Mouse (Mus musculus): ENCODE results near the gene Pqlc2. TPM values are rescaled to one million over a fixed set of nuclear protein-coding genes. Genes with fewer than 3 reads are reported as not detected.

Gene Pqlc2
- polyA plus RNA-seq, 1 experiment from 2014 or later = 14.3 TPM

Small RNAs within 50 kb of the gene (microRNA-seq; reads per million reads assigned to microRNA genes)
- 3.0 reads per million, percentile 7 among the genes with 10 or more reads in this experiment for gene Gm24245
- 0.70 reads per million for gene Gm25732

Other genes starting within 250 kb of the Pqlc2 start
- 0.18 and 0.27 TPM in 2 replicates for gene Htr6, start 235.1 kb downstream of the Pqlc2 start, polyA plus RNA-seq (2015; fragmentation: Nextera tagmentation; extraction: Ambion mirVana)
- 40.8 and 45.3 TPM in 2 replicates for gene Nbl1, start 217.7 kb downstream of the Pqlc2 start, polyA plus RNA-seq (2015; fragmentation: Nextera tagmentation; extraction: Ambion mirVana)
- 424 and 441 TPM in 2 replicates for gene Minos1, start 179.6 kb downstream of the Pqlc2 start, polyA plus RNA-seq (2015; fragmentation: Nextera tagmentation; extraction: Ambion mirVana)
- 340 and 343 TPM in 2 replicates for gene Capzb, start 117.8 kb downstream of the Pqlc2 start, polyA plus RNA-seq (2015; fragmentation: Nextera tagmentation; extraction: Ambion mirVana)
- gene Akr7a5, start within 50 bp of the Pqlc2 start, polyA plus RNA-seq (2015; fragmentation: Nextera tagmentation; extraction: Ambion mirVana) = 58.7 and 60.0 TPM in 2 replicates
- gene Mrto4, start 41.9 kb upstream of the Pqlc2 start, polyA plus RNA-seq (2015; fragmentation: Nextera tagmentation; extraction: Ambion mirVana) = 88.1 and 97.5 TPM in 2 replicates
- gene Emc1, start 41.9 kb upstream of the Pqlc2 start, polyA plus RNA-seq (2015; fragmentation: Nextera tagmentation; extraction: Ambion mirVana) = 36.2 and 42.2 TPM in 2 replicates
- gene Ubr4, start 41.9 kb upstream of the Pqlc2 start, polyA plus RNA-seq (2015; fragmentation: Nextera tagmentation; extraction: Ambion mirVana) = 73.7 and 76.4 TPM in 2 replicates
- 4.4 and 4.7 TPM in 2 replicates for gene Iffo2, start 219.8 kb upstream of the Pqlc2 start, polyA plus RNA-seq (2015; fragmentation: Nextera tagmentation; extraction: Ambion mirVana)